Mouse (Mus musculus) heart, adult 2 months (tissue): Measurements from ENCODE around the gene Mettl16.

Experiments used
- CTCF ChIP-seq: fragments of 200-600 bp; IDR thresholded peaks from 2 replicates; pipeline ENCODE4 v1.8.1; 2022; ENCODE audit warnings: antibody characterized with exemption, mild to moderate bottlenecking, moderate library complexity
- POLR2A ChIP-seq: fragments of 200-500 bp; IDR thresholded peaks from 2 replicates; pipeline ENCODE4 v1.6.1; 2011; ENCODE audit warnings: mild to moderate bottlenecking, low read depth, low read length, control low read depth; ENCODE audit not compliant: insufficient read depth

GRCm38 (mm10) chr11:74863471-74863870 lies 92.8 kb downstream of the Mettl16 start:
- TF ChIP-seq POLR2A (no peak), CTCF (peak; percentile 60)
